Mouse (Mus musculus) neural tube, embryonic 14.5 days (tissue): Measurements from ENCODE around the gene Wfikkn1. TPM values are rescaled to one million over a fixed set of nuclear protein-coding genes. Genes with fewer than 3 reads are reported as not detected.
"Not testable (repeated sequence)": the region's sequence is repeated elsewhere in the genome, so short reads cannot be mapped to it uniquely, and the experiment has no call there.

Experiments used
- ATAC-seq: fragments of 200-750 bp; cut with Nextera tagmentation; 2 replicates; pipeline ENCODE4 v1.8.0; 2017; ENCODE audit warnings: low read depth, mild to moderate bottlenecking, moderate TSS enrichment, moderate library complexity
- H3K27ac ChIP-seq: fragments of 300-500 bp; sonication (generic); 2 replicates; pipeline ENCODE4 v1.5.1; 2014; ENCODE audit warnings: low read depth, mild to moderate bottlenecking, control low read depth, low read length, moderate library complexity, mixed read lengths
- H3K27me3 ChIP-seq: fragments of 300-500 bp; sonication (generic); 2 replicates; pipeline ENCODE4 v1.6.1; 2014; ENCODE audit warnings: low read length; ENCODE audit not compliant: control insufficient read depth, insufficient read depth
- H3K36me3 ChIP-seq: fragments of 300-500 bp; sonication (generic); 2 replicates; pipeline ENCODE4 v1.6.1; 2014; ENCODE audit warnings: low read length, mixed read lengths; ENCODE audit not compliant: control insufficient read depth, insufficient read depth
- H3K4me1 ChIP-seq: fragments of 300-500 bp; sonication (generic); 2 replicates; pipeline ENCODE4 v1.6.1; 2014; ENCODE audit warnings: low read length; ENCODE audit not compliant: control insufficient read depth, insufficient read depth
- H3K4me2 ChIP-seq: fragments of 300-500 bp; sonication (generic); 2 replicates; pipeline ENCODE4 v1.6.1; 2014; ENCODE audit warnings: mild to moderate bottlenecking, low read depth, low read length, control low read depth
- H3K4me3 ChIP-seq: fragments of 300-500 bp; sonication (generic); 2 replicates; pipeline ENCODE4 v1.5.1; 2014; ENCODE audit warnings: low read depth, low read length, control low read depth, mixed read lengths
- H3K9ac ChIP-seq: fragments of 300-500 bp; sonication (generic); replicated peaks from 2 replicates; pipeline ENCODE4 v1.6.1; 2014; ENCODE audit warnings: low read depth, mild to moderate bottlenecking, control low read depth, low read length, mixed read lengths
- H3K9me3 ChIP-seq: fragments of 300-500 bp; sonication (generic); 2 replicates; pipeline ENCODE4 v1.6.1; 2016; ENCODE audit warnings: low read length; ENCODE audit not compliant: control insufficient read depth
- WGBS: fragments of 180-500 bp; shearing (Covaris S2); extraction: QIAGEN DNeasy Blood & Tissue Kit; methylation state at CpG from one replicate; pipeline ENCODE4 v1.1.7; 2014; 5-methylcytosine and 5-hydroxymethylcytosine counted together
- polyA plus RNA-seq: library from polyadenylated mRNA; unstranded; fragments of >200 nt; fragmentation: Nextera tagmentation; extraction: Ambion mirVana; gene quantifications from 2 replicates; pipeline ENCODE4 v1.2.1, GENCODE M21; 2014

The Wfikkn1 gene
- polyA plus RNA-seq, 1 experiment from 2014 or later: 0.67 TPM

- ATAC-seq: no peak
- peak overlapping the region; percentile 95 for H3K4me2 ChIP-seq
- WGBS: 5% methylated on average over 14 of the region's 14 CpGs
- H3K4me3 ChIP-seq: peak overlapping the region; percentile 75
- H3K36me3 ChIP-seq: peaks cover 5% of the 10 kb centered on the region
- peak overlapping the region; percentile 91 for H3K27ac ChIP-seq
- H3K4me1 ChIP-seq: peaks cover 12% of the 10 kb centered on the region
- H3K9me3 ChIP-seq: no peaks in the 10 kb centered on the region
- H3K27me3 ChIP-seq: no peaks in the 10 kb centered on the region
- peak overlapping the region; percentile 39; the same call in 1 of the 2 replicates for H3K9ac ChIP-seq
Measured at GRCm38 (mm10) chr17:25874148-25874720, 6.4 kb downstream of the Wfikkn1 start.

DNA sequence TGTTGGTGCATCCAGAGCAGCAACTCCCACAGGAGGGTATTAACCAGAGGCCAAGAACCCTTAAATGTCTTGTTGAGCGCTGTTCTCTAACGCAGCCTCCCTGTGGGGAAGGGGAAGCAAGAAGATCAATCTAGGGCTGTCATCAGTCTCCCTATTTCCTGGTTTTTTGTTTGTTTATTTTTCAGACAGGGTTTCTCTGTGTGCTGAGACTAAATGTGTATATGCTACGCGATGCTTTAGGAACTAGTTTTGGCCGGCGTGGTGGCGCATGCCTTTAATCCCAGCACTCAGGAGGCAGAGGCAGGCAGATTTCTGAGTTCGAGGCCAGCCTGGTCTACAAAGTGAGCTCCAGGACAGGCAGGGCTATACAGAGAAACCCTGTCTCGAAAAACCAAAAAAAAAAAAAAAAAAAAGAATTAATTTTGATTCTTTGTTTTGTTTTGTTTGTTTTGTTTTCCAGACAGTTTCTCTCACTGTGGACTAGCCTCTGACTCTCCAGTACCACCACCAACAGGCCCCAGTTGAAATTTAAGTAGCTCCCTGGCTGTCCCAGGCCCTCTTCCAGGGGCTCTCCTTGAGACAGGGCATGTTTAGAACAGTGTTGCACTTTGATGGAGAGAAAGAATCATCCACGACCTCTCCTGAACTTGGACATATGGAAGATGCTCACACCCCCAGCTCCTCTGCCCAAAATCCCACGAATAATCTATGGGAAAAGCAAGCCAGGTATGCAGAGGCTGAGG, 7.1 kb downstream of the Wfikkn1 start:
- 83% methylated on average over 11 of the region's 11 CpGs for WGBS
- Histone ChIP-seq H3K36me3 (peaks cover 5% of the 10 kb centered on the region), H3K4me1 (peaks cover 12% of the 10 kb centered on the region), H3K4me2 (peak overlapping the region; percentile 95), H3K9ac (no peak overlapping the region; the same call in 1 of the 2 replicates), H3K4me3 (peak overlapping the region; percentile 75), H3K9me3 (no peaks in the 10 kb centered on the region), H3K27ac (0 out of 2 replicates have a peak overlapping the region, but pooled peaks have one; percentile 91), H3K27me3 (no peaks in the 10 kb centered on the region)
- no peak for ATAC-seq

DNA sequence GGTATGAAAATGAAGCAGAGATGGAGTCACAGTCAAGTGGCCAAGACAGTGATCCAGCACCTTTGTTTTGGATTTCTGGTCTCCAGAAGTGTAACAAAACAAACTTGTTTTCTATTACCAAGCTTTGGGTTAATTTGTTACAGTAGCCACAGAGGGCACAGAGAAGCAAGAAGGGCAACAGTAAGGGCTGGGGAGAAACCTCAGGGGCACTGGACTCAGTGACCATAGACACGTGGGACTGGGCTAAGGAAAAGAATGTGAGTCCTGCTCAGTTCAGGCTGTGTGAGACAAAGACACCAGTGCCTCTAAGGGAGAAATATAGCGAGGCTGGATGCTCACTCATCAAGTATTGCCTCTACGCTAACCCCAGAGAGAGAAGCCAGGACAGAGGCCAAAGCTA, 8.0 kb downstream of the Wfikkn1 start:
- H3K27ac ChIP-seq: no peak overlapping the region
- no peak overlapping the region for H3K9ac ChIP-seq
- ATAC-seq: no peak
- H3K27me3 ChIP-seq: no peaks in the 10 kb centered on the region
- 93% methylated on average over 3 of the region's 3 CpGs for WGBS
- peaks cover 14% of the 10 kb centered on the region for H3K4me1 ChIP-seq
- H3K4me3 ChIP-seq: no peak overlapping the region
- H3K36me3 ChIP-seq: no peaks in the 10 kb centered on the region
- no peak overlapping the region for H3K4me2 ChIP-seq
- no peaks in the 10 kb centered on the region for H3K9me3 ChIP-seq

GRCm38 (mm10) chr17:25871566-25871965, 9.1 kb downstream of the Wfikkn1 start:
- not testable (repeated sequence) for H3K27ac ChIP-seq, H3K4me2 ChIP-seq, H3K27me3 ChIP-seq, H3K9me3 ChIP-seq, H3K36me3 ChIP-seq, ATAC-seq, H3K4me3 ChIP-seq, H3K9ac ChIP-seq
- H3K4me1 ChIP-seq: peaks cover 17% of the 10 kb centered on the region

GRCm38 (mm10) chr17:25869954-25870353, 10.7 kb downstream of the Wfikkn1 start:
- Histone ChIP-seq H3K4me1 (peaks cover 10% of the 10 kb centered on the region), H3K4me2 (no peak overlapping the region), H3K27ac (no peak overlapping the region), H3K36me3 (no peaks in the 10 kb centered on the region), H3K4me3 (no peak overlapping the region), H3K9ac (no peak overlapping the region), H3K27me3 (no peaks in the 10 kb centered on the region), H3K9me3 (no peaks in the 10 kb centered on the region)
- WGBS: 89% methylated on average over 2 of the region's 2 CpGs
- no peak for ATAC-seq

DNA sequence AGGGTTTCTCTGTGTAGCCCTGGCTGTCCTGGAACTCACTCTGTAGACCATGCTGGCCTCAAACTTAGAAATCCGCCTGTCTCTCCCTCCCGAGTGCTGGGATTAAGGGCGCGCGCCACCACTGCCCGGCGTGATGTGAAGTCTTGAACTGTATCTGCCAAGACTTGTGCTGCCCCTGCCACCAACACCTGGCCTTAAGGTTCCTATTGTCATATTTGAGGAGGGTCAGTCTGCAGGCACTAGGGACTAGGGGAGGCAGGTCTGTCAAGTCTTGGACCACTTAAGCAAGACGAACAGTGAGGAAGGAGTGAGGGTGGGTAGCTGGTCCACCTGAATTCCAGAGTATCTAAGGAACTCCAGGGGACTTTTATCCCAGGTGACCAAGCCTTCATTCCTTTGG, 11.2 kb downstream of the Wfikkn1 start:
- Histone ChIP-seq H3K9me3 (no peaks in the 10 kb centered on the region), H3K4me2 (no peak overlapping the region), H3K36me3 (no peaks in the 10 kb centered on the region), H3K9ac (no peak overlapping the region), H3K27ac (no peak overlapping the region), H3K27me3 (no peaks in the 10 kb centered on the region), H3K4me3 (no peak overlapping the region), H3K4me1 (peaks cover 10% of the 10 kb centered on the region)
- WGBS: 93% methylated on average over 8 of the region's 8 CpGs
- no peak for ATAC-seq

DNA sequence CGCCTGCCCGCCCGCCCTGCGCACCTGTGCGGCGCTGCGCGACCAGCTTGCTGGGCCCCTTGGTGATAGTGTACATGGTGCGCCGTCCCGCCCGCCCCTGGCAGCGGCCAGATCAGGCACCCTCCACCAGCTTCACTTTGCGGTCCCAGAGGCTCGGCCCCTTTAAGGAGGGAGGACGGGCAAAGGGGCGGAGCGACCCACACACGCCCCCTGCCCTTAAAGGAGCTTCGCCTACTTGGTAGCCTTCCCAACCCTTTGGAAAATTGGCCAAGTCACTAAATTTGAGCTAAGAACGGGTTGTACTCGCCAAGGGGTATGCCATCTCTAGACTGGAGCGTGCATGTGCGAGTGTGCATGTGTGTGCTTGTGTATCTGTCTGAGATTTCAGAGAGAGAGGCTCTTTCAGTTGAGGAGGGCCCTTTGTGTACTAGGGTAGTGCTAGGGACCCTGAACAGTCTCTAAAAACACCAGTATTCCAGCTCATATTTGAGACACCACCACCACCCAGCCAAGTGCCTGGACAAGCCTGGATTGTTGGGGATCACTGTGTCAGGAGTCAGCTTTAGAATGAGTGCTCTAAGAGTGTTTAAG, 12.0 kb downstream of the Wfikkn1 start, which contains the start of gene Mcrip2:
Gene Mcrip2, minus strand, starts transcription at position 164 of the 591 bp plus-strand sequence.
- peak within 1 kb of the TSS; percentile 61 for H3K9ac ChIP-seq
- peak within 1 kb of the TSS; percentile 7; the same call in 1 of the 2 replicates for H3K27ac ChIP-seq
- peaks cover 6% of the 10 kb centered on the region for H3K4me1 ChIP-seq
- peak; percentile 84 for ATAC-seq
- peak within 1 kb of the TSS; percentile 74 for H3K4me2 ChIP-seq
- WGBS: 0% methylated on average over 24 of the region's 24 CpGs
- no peaks in the 10 kb centered on the region for H3K27me3 ChIP-seq
- H3K36me3 ChIP-seq: no peaks in the 10 kb centered on the region
- H3K4me3 ChIP-seq: peak within 1 kb of the TSS; percentile 68
- no peaks in the 10 kb centered on the region for H3K9me3 ChIP-seq

DNA sequence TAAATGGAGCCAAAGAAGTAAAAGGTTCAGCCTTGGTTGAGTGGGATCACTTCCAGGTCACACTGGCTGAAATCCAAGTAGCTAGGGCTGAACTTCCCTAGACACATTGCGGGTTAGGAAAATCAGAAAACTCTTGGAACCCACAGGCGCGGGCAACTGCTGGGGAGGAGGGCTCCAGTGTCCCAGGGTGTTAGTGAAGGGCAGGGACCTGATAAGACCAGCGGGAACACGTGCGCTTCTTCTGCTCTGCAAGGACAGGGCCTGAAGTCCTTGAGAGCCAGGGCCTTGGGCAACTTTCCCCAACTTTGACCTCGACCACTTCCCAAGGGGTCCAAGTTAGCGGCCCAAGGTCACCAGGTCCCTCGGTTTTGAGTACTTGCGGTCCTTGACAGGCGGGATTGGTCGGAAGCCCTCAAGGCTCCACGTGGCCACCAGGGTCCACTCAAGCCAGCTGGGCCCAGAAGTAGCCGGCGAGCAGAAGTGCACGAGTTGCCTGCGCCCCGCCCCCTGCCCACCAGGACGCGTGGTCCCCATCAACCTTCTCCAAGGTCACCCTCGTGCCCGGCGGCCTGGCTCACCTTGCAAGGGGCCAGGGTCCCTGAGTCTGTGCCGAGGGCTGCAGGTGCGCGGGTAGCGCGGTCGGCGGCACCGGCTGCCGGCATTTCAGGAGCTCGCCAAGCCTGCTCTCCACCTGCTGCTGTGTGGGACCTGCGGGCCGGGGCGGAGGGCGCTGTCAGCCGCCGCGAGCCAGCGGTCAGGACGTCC, 12.6 kb downstream of the Wfikkn1 start:
- ATAC-seq: peak; percentile 53

More for the DNA sequence above, 12.6 kb downstream of the Wfikkn1 start:
- Histone ChIP-seq H3K9ac (peak overlapping the region; percentile 61), H3K27ac (no peak overlapping the region), H3K4me3 (peak overlapping the region; percentile 68), H3K9me3 (no peaks in the 10 kb centered on the region), H3K4me1 (peaks cover 6% of the 10 kb centered on the region), H3K4me2 (peak overlapping the region; percentile 74), H3K27me3 (no peaks in the 10 kb centered on the region), H3K36me3 (no peaks in the 10 kb centered on the region)
- WGBS: 2% methylated on average over 42 of the region's 42 CpGs
